Mouse (Mus musculus): ENCODE data around the gene Esyt2.
"Not testable (repeated sequence)": the region's sequence is repeated elsewhere in the genome, so short reads cannot be mapped to it uniquely, and the experiment has no call there.

Esyt2 gene

GRCm38 (mm10) chr12:116280653-116281364 lies at the start of gene Esyt2:
Gene Esyt2, plus strand, starts transcription at chr12:116281196.
- in situ Hi-C loops (cut with MseI, MboI) = no loop called here

- in situ Hi-C loops (cut with MseI, MboI) = no loop called here
These were observed 49.4 kb upstream of the Esyt2 start for GRCm38 (mm10) chr12:116231612-116232011.

DNA sequence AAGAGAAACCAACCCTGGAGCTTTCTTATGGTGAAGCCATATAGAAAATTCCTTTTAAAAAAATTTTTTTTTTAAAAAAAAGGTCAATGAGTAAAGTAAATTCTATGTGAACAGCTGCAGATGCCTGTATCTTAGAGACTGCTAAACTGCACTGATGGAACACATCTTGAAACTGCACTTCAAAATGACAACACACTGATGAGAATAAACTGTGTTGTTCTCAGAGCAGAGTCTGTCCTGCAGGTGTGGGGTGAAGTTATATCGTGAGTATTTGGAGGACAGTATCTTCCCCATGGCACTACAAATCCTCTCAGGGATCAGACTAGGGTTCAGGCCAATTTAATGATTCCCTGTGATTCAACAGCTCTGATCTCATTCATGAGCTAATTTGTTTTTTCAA lies 48.9 kb upstream of the Esyt2 start:
- in situ Hi-C loops (cut with MseI, MboI) = no loop called here

GRCm38 (mm10) chr12:116235356-116235755 lies 45.6 kb upstream of the Esyt2 start:
- in situ Hi-C loops (cut with MseI, MboI) = no loop called here

GRCm38 (mm10) chr12:116236658-116237057 lies 44.3 kb upstream of the Esyt2 start:
- in situ Hi-C loops (cut with MseI, MboI) = no loop called here

- in situ Hi-C loops (cut with MseI, MboI) = no loop called here
These were observed 42.6 kb upstream of the Esyt2 start for GRCm38 (mm10) chr12:116238370-116238769.

GRCm38 (mm10) chr12:116238803-116239202 lies 42.2 kb upstream of the Esyt2 start:
- in situ Hi-C loops (cut with MseI, MboI) = no loop called here

GRCm38 (mm10) chr12:116244601-116245000 lies 36.4 kb upstream of the Esyt2 start:
- in situ Hi-C loops (cut with MseI, MboI) = no loop called here

DNA sequence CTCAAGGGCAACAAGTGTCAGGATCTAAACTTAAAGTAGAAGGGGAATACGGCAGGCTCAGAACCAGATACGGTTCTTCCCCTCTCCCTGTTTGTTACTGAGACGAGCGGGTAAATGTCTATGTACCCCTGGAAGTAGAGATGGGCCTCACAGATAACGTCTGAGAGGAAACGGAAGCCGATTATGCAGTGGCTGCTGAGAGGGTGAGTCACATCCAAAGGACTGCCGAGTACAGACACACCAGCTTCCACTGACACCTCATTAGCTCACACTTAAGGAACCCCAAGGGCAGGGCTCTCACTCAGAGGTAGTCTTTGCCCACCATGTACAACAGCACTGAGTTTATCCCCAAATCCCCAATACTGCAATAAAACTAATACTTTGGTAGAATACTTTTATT lies 26.3 kb upstream of the Esyt2 start:
- in situ Hi-C loops (cut with MseI, MboI) = no loop called here

- in situ Hi-C loops (cut with MseI, MboI) = no loop called here
These were observed 25.4 kb upstream of the Esyt2 start for GRCm38 (mm10) chr12:116255636-116256035.

DNA sequence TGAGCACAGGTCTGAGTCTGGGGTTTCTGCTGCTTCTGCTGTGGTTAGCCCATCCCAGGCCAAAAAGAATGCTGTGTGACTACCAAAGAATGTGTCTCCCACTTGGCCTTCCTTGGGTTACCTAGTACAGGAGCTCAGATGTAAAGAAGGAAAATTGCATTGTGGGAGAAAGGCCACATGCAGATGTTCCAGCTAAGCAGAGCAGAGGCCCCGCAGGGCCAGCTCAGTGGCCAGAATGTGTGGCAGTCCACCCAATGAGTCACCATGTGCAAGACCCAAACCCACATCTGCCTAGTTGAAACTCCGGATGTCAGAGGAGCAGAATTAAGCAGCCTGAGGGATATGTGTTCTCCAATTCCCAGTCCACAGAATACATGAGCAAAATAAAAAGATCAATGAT lies 22.7 kb upstream of the Esyt2 start:
- in situ Hi-C loops (cut with MseI, MboI) = no loop called here

- in situ Hi-C loops (cut with MseI, MboI) = no loop called here
These were observed 18.2 kb upstream of the Esyt2 start, which contains the start of gene Wdr60 for GRCm38 (mm10) chr12:116262555-116263341. Gene Wdr60, minus strand, starts transcription at chr12:116263022.

- in situ Hi-C loops (cut with MseI, MboI) = no loop called here
These were observed 16.2 kb upstream of the Esyt2 start for GRCm38 (mm10) chr12:116264756-116265155.

GRCm38 (mm10) chr12:116265275-116265674 lies 15.7 kb upstream of the Esyt2 start:
- in situ Hi-C loops (cut with MseI, MboI) = no loop called here

DNA sequence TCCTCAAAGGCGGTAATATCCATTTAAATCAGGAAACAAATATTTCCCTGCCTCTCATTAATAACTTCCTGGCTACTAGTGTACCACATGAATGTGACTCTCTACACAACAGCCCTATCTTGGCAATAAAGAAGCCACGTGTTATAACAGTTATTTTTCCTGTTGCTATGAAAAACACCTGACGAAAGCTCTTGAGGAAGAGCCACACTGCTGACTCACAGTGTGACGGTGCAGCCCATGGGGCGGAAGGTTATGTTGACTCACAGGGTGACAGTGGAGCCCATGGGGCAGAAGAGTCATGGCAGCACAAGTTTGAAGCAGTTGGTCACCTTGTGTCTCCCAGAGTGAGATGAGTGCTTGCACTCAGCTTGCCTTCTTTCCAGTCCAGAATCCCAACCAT lies 11.5 kb upstream of the Esyt2 start:
- in situ Hi-C loops (cut with MseI, MboI) = no loop called here

DNA sequence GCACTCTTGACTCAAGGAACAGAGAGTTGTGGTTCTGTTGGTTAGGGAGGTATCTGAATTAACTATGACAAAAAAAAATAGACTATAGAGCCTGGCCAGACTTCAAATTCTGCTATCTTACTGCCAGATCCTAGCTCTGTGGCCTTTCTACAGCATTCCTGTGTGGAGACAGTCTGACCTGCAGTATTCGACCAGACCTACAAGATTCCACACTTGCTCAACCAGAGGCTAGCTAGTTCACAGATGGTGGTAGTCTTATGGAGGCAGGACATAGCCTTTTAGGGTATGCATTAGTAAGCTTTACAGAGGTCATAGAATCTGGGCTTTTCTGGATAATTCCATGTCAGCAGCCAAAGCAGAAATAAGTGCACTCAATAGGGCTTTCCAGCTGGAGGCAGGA lies 10.5 kb upstream of the Esyt2 start:
- in situ Hi-C loops (cut with MseI, MboI) = no loop called here

DNA sequence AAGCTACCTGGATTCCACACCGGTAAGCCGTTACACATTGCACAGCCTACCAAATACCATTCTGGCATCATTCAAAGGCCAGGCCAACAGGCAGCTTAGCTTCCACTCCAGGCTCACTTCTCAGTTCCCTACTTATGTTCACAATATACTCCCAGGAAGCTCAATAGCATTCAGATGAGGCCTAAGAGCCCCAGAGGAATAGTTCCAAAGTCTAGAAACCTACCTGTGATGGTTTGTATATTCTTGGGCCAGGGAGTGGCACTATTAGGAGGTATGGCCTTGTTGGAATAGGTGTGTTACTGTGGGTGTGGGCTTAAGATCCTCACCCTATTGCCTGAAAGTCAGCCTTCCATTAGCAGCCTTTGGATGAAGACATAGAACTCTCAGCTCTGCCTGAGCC lies 9.9 kb upstream of the Esyt2 start:
- in situ Hi-C loops (cut with MseI, MboI) = no loop called here

DNA sequence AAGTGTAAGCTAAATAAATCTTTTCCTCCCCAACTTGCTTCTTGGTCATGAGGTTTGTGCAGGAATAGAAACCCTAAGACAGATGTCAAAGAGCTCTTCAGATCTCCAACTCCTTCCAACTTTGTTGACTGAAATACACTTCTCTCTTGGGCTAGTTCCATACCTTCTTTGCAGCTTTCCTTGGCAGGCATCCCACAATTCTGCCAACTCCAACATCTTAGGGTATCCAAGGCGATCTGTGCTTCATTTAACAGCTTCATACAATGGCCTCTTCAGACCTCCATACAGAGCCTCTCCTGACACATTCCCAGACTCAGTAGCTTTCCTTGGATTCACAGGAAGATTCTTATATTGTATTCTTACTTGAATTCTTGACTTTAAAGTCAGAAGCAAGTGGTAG lies 7.3 kb upstream of the Esyt2 start:
- in situ Hi-C loops (cut with MseI, MboI) = no loop called here

DNA sequence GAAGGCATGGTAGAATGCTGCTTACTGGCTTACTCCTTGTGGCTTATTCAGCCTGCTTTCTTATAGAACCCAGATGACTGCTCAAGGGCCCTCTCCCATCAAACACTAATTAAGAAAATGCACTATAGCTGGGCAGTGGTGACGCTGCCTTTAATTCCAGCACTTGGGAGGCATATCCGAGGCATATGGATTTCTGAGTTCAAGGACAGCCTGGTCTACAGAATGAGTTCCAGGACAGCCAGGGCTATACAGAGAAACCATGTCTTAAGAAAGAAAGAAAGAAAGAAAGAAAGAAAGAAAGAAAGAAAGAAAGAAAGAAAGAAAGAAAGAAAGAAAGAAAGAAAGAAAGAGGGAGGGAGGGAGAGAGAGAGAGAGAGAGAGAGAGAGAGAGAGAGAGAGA lies 5.9 kb upstream of the Esyt2 start, which contains the start of gene Gm11027:
Gm11027 (plus strand) TSS at position 301 of the 400 bp plus-strand sequence.
- in situ Hi-C loops (cut with MseI, MboI) = not testable (repeated sequence)

GRCm38 (mm10) chr12:116275631-116276030 lies 5.4 kb upstream of the Esyt2 start:
- in situ Hi-C loops (cut with MseI, MboI) = no loop called here

- in situ Hi-C loops (cut with MseI, MboI) = no loop called here
These were observed 4.0 kb upstream of the Esyt2 start for GRCm38 (mm10) chr12:116276961-116277360.

- in situ Hi-C loops (cut with MseI, MboI) = no loop called here
These were observed 2.5 kb upstream of the Esyt2 start for GRCm38 (mm10) chr12:116278541-116278940.

DNA sequence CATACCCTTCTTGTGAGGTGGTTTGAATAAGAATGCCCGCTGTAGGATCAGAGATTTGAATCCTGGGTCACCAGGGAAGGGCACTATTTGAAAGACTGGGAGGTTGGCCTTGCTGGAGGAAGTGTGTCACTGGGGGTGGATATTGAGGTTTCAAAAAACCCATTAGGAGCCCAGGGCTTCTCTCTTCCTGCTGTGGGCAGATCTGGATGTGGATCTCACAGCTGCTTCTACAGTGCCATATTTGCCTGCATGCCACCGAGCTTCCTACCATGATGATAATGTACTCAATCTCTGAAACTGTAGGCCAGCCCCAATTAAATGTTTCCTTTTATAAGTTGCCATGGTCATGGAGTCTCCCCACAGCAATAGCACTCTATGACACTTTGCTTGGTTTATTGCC lies 1.8 kb upstream of the Esyt2 start:
- in situ Hi-C loops (cut with MseI, MboI) = no loop called here
